Mouse (Mus musculus): ENCODE results near the gene Trim40.

GRCm38 (mm10) chr17:36897552-36898205 lies 7.8 kb upstream of the Trim40 start, which contains the start of gene Trim31:
- no peak for TF ChIP-seq CTCF (IDR thresholded peaks at IDR 0.05; ENCODE audit: borderline replicate concordance, insufficient read depth, low read depth, low read length)
- TF ChIP-seq POLR2A (IDR thresholded peaks at IDR 0.05; ENCODE audit: borderline replicate concordance, insufficient read depth, low read length), result no peak
